Mouse (Mus musculus): ENCODE results near the gene Cyb5d2. TPM values are rescaled to one million over a fixed set of nuclear protein-coding genes. Genes with fewer than 3 reads are reported as not detected.
"Not testable (repeated sequence)": the region's sequence is repeated elsewhere in the genome, so short reads cannot be mapped to it uniquely, and the experiment has no call there.

Gene Cyb5d2
- total and polyA plus RNA-seq, 3 experiments, result 2.4 to 3.9 (median 3.9) TPM

GRCm38 (mm10) chr11:72778957-72779356, 17.0 kb downstream of the Cyb5d2 start:
- dilution Hi-C loops (cut with MboI; ENCODE audit: extremely low pct_ligation_motif_present, extremely low pct_unique_long_range_greater_than_20kb, low sequenced_read_pairs) (no loop called here), in situ Hi-C loops (cut with MboI; ENCODE audit: low pct_ligation_motif_present, low pct_unique_long_range_greater_than_20kb, low sequenced_read_pairs) (no loop called here)
- DNase-seq (ENCODE audit: extremely low read depth), result no peak
- no peak for TF ChIP-seq JUND (conservative IDR thresholded peaks at IDR 0.05; ENCODE audit: low read depth, low read length)
- TF ChIP-seq RAD21 (IDR thresholded peaks at IDR 0.05; ENCODE audit: low read depth, low read length), result no peak
- TF ChIP-seq USF1 (IDR thresholded peaks at IDR 0.05; ENCODE audit: low read depth, low read length), result no peak
- TF ChIP-seq PAX5 (IDR thresholded peaks at IDR 0.05; ENCODE audit: low read length), result no peak
- no peak for TF ChIP-seq NELFE (IDR thresholded peaks at IDR 0.05; ENCODE audit: low read depth, low read length)
- no peak for TF ChIP-seq CTCF (conservative IDR thresholded peaks at IDR 0.05 in 1 of 2, IDR thresholded peaks at IDR 0.05 in 1 of 2; ENCODE audit: low read depth in 2 of 2, low read length in 2 of 2)
- no peak for TF ChIP-seq TBP (conservative IDR thresholded peaks at IDR 0.05; ENCODE audit: low read depth, low read length)
- no peak for TF ChIP-seq MAFK (IDR thresholded peaks at IDR 0.05; ENCODE audit: insufficient replicate concordance, low read length)
- no peak for TF ChIP-seq ZC3H11A (IDR thresholded peaks at IDR 0.05; ENCODE audit: low read depth, low read length)
- no peak for TF ChIP-seq ZNF384 (IDR thresholded peaks at IDR 0.05; ENCODE audit: low read depth, low read length)
- TF ChIP-seq CHD1 (IDR thresholded peaks at IDR 0.05; ENCODE audit: low read depth, low read length), result no peak
- no peak for TF ChIP-seq POLR2A (IDR thresholded peaks at IDR 0.05; ENCODE audit: low read depth, low read length)
- no peak for TF ChIP-seq POLR2AphosphoS2 (IDR thresholded peaks at IDR 0.05; ENCODE audit: low read depth, low read length)
- TF ChIP-seq MYC (IDR thresholded peaks at IDR 0.05; ENCODE audit: low read depth, low read length), result no peak
- no peak for TF ChIP-seq E2F4 (IDR thresholded peaks at IDR 0.05; ENCODE audit: insufficient replicate concordance, low read depth, low read length)
- TF ChIP-seq CHD2 (IDR thresholded peaks at IDR 0.05; ENCODE audit: low read length), result no peak
- TF ChIP-seq UBTF (IDR thresholded peaks at IDR 0.05; ENCODE audit: low read depth, low read length), result no peak
- no peak for TF ChIP-seq JUN (IDR thresholded peaks at IDR 0.05; ENCODE audit: insufficient read depth, low read depth, low read length)
- TF ChIP-seq HCFC1 (IDR thresholded peaks at IDR 0.05; ENCODE audit: low read depth, low read length), result no peak
- Histone ChIP-seq H3K27ac (ENCODE audit: insufficient read depth, low read depth) (no peak overlapping the region), H3K4me3 (replicated peaks in 1 of 3; ENCODE audit: low read depth in 2 of 3, low read length in 2 of 3, poor library complexity in 1 of 3) (no peak overlapping the region), H3K9me3 (replicated peaks; ENCODE audit: low read length) (no peaks in the 10 kb centered on the region), H3K4me2 (ENCODE audit: insufficient read depth, low read depth, poor library complexity, severe bottlenecking) (no peak overlapping the region), H3K36me3 (replicated peaks in 1 of 2; ENCODE audit: control insufficient read depth in 1 of 2, insufficient read depth in 1 of 2, low read length in 1 of 2) (peaks cover 0 to 2% of the 10 kb centered on the region in 2 experiments), H3K27me3 (replicated peaks) (no peaks in the 10 kb centered on the region), H3K4me1 (ENCODE audit: control insufficient read depth in 1 of 2, insufficient read depth in 2 of 2) (peaks cover 5 to 22% of the 10 kb centered on the region in 2 experiments; a peak in 3 of 4 replicates), H3K9ac (ENCODE audit: insufficient read depth, low read depth) (no peak overlapping the region), H3K79me2 (replicated peaks; ENCODE audit: control insufficient read depth, extremely low read depth, insufficient read depth, poor library complexity, severe bottlenecking) (no peaks in the 10 kb centered on the region)

- H3K36me3 ChIP-seq (replicated peaks in 1 of 2; ENCODE audit: control insufficient read depth in 1 of 2, insufficient read depth in 1 of 2, low read length in 1 of 2), result peaks cover 20 to 38% of the 10 kb centered on the region in 2 experiments
- in situ Hi-C loops (cut with MboI; ENCODE audit: low pct_ligation_motif_present, low pct_unique_long_range_greater_than_20kb, low sequenced_read_pairs); DNase-seq (ENCODE audit: extremely low read depth); H3K9ac ChIP-seq (ENCODE audit: insufficient read depth, low read depth); H3K9me3 ChIP-seq (replicated peaks; ENCODE audit: low read length); H3K79me2 ChIP-seq (replicated peaks; ENCODE audit: control insufficient read depth, extremely low read depth, insufficient read depth, poor library complexity, severe bottlenecking); H3K27ac ChIP-seq (ENCODE audit: insufficient read depth, low read depth); H3K4me3 ChIP-seq (replicated peaks in 1 of 3; ENCODE audit: low read depth in 2 of 3, low read length in 2 of 3, poor library complexity in 1 of 3); H3K4me2 ChIP-seq (ENCODE audit: insufficient read depth, low read depth, poor library complexity, severe bottlenecking); H3K4me1 ChIP-seq (ENCODE audit: control insufficient read depth in 1 of 2, insufficient read depth in 2 of 2); H3K27me3 ChIP-seq (replicated peaks); dilution Hi-C loops (cut with MboI; ENCODE audit: extremely low pct_ligation_motif_present, extremely low pct_unique_long_range_greater_than_20kb, low sequenced_read_pairs): not testable (repeated sequence)
- TF ChIP-seq POLR2AphosphoS2 (IDR thresholded peaks at IDR 0.05; ENCODE audit: low read depth, low read length) (0 out of 2 replicates have a peak, but pooled peaks have one; percentile 30), MYC (IDR thresholded peaks at IDR 0.05; ENCODE audit: low read depth, low read length) (0 out of 2 replicates have a peak, but pooled peaks have one; percentile 24), SMC3 (IDR thresholded peaks at IDR 0.05; ENCODE audit: low read depth, low read length) (peak; percentile 25), CTCF (conservative IDR thresholded peaks at IDR 0.05 in 1 of 2, IDR thresholded peaks at IDR 0.05 in 1 of 2; ENCODE audit: low read depth in 2 of 2, low read length in 2 of 2) (peak in 1 of 2 experiments; percentile 31; a peak in 2 of 4 replicates)
These were observed 23.3 kb downstream of the Cyb5d2 start for GRCm38 (mm10) chr11:72772611-72773010.
